Mouse (Mus musculus) bone marrow, adult 2 months (tissue): ENCODE measurements at regions not wholly inside any gene's neighbourhood (a gene's known extent, or its start where the extent isn't known, plus 50 kb on each side); places are given as distances from the start of the nearest gene placed in this dataset.
A peak's percentile ranks its signal among the peaks of the same experiment; 100 is the strongest.
"Not testable (repeated sequence)": the region's sequence is repeated elsewhere in the genome, so short reads cannot be mapped to it uniquely, and the experiment has no call there.

Experiments used
- H3K27ac ChIP-seq: fragments of 200-500 bp; 2 replicates; pipeline ENCODE4 v1.5.1; 2012; ENCODE audit warnings: low read depth, mild to moderate bottlenecking, control low read depth, inconsistent platforms, low read length; ENCODE audit not compliant: control insufficient read depth, poor library complexity, insufficient read depth
- H3K4me1 ChIP-seq: fragments of 200-500 bp; 2 replicates; pipeline ENCODE4 v1.6.1; 2011; ENCODE audit warnings: low read length; ENCODE audit not compliant: control insufficient read depth, insufficient read depth
- H3K4me3 ChIP-seq: fragments of 200-500 bp; replicated peaks from 2 replicates; pipeline ENCODE3; 2011; ENCODE audit warnings: mild to moderate bottlenecking, low read depth, low read length, control low read depth; ENCODE audit not compliant: control insufficient read depth
- CTCF ChIP-seq: fragments of 200-500 bp; IDR thresholded peaks from 2 replicates; pipeline ENCODE4 v1.5.1; 2011; ENCODE audit warnings: low read length, control low read depth; ENCODE audit not compliant: control insufficient read depth, insufficient read depth
- POLR2A ChIP-seq: fragments of 200-500 bp; IDR thresholded peaks from 2 replicates; pipeline ENCODE4 v1.6.1; 2011; ENCODE audit warnings: low read depth, mild to moderate bottlenecking, control low read depth, low read length, borderline replicate concordance; ENCODE audit not compliant: control insufficient read depth
- WGBS: fragments of 180-500 bp; shearing (Covaris S2); methylation state at CpG from one replicate; pipeline ENCODE4 v1.1.7; 2018; 5-methylcytosine and 5-hydroxymethylcytosine counted together

DNA sequence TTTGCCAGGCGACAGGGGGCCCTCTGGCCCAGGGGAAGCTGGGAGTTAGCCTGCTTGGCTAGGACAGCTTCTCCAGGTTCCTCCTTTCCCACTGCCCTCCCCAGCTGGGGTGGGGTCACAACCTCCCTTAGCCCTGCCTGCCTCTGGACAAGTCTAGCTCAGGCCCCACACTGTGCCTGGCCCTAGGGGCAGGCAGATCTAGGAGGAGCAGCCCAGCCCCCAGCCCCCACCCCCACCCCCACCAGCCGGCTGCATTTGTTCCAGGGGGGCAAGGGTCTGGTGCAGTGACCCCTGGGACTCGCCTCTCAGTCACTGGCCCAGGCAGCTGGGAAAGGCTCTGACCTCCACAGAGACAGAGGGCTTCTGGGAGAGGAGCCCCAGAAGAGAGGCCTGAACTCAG lies 381.9 kb downstream of the Sox9 start:
- Histone ChIP-seq H3K4me3 (no peak overlapping the region), H3K27ac (no peak overlapping the region), H3K4me1 (no peaks in the 10 kb centered on the region)
- TF ChIP-seq CTCF (no peak), POLR2A (no peak)
- WGBS: 62% methylated on average over 3 of the region's 3 CpGs

DNA sequence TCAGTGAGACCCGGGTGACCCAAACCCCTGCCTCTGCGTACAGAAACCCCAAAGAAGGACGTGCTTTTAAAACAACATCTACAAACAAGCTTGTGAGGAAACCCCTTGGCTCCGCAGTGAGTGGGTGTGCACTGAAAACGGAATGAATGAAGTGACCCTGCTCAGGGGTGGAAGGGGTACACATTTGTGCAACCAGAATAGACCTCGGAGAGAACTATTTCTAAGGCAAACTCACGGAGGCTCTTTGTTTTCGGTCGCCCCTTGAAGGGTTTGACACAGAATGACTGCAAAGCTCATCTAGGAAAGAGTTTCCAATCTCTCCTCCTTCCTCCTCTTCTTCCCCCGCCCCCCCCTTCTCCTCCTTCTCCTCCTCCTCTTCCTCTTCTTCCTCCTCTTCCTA lies 382.5 kb downstream of the Sox9 start:
- H3K4me3 ChIP-seq: no peak overlapping the region
- WGBS: 69% methylated on average over 10 of the region's 10 CpGs

DNA sequence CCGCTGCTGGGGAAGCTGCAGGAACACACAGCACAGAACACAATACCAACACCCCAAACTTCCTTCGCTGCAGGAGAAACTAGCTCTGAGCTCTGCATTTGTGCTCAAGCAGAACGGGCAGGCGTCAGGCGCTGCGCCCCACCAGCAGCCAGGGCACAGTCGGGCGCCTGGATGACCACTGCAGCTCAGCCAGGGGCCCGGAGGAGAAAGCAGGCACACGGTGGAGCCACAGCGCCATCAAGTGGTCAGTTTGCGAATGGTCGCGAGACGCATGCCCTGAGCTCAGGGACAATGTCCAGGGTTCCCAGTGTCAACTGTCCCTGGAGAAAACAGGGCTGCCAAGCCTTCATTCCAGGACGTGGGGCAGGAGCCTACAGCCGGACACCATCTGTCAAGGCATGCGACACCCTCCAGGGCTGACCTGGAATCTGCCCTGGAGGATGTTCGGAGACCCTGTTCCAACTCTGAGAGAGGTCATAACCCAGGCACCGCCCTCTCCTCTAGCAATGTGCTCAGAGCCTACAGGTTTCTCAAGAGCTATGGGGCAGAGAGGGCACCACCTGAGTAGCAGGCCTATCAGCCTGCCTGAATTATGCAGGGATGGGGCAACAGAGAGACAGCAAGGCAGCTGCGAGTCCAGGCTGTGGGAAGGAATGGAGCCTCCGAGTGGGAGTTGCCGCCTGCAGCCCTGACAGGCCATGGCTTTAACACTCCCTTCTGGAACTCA lies 383.2 kb downstream of the Sox9 start:
- TF ChIP-seq POLR2A (no peak), CTCF (peak; percentile 82)
- no peak overlapping the region for H3K27ac ChIP-seq
- H3K4me3 ChIP-seq: no peak overlapping the region
- H3K4me1 ChIP-seq: no peaks in the 10 kb centered on the region
- 29% methylated on average over 23 of the region's 23 CpGs for WGBS

More for the DNA sequence above, 382.5 kb downstream of the Sox9 start:
- TF ChIP-seq CTCF (no peak), POLR2A (no peak)
- H3K4me1 ChIP-seq: no peaks in the 10 kb centered on the region
- H3K27ac ChIP-seq: no peak overlapping the region

DNA sequence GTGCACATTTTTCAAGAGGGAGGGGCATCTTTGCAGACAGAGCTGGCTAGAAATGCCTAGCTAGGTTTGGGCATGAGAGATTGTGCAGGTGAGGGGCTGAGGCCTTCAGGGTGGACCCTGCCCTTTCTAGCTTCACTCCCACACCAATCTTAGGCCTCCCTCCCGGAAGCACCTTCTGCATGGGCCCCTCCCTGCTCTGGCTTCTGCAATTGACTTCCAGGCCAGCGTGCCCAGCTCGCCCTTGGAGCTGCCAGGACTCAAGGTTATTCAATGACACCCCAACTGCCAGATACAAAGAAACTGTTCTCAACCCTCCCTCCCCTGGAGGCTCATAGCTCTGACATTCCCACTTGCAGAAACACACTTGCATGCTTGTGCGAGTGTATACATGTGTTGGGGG lies 384.5 kb downstream of the Sox9 start:
- H3K4me1 ChIP-seq: no peaks in the 10 kb centered on the region
- 78% methylated on average over 4 of the region's 4 CpGs for WGBS
- H3K4me3 ChIP-seq: no peak overlapping the region
- H3K27ac ChIP-seq: no peak overlapping the region
- no peak for TF ChIP-seq POLR2A
- no peak for TF ChIP-seq CTCF

DNA sequence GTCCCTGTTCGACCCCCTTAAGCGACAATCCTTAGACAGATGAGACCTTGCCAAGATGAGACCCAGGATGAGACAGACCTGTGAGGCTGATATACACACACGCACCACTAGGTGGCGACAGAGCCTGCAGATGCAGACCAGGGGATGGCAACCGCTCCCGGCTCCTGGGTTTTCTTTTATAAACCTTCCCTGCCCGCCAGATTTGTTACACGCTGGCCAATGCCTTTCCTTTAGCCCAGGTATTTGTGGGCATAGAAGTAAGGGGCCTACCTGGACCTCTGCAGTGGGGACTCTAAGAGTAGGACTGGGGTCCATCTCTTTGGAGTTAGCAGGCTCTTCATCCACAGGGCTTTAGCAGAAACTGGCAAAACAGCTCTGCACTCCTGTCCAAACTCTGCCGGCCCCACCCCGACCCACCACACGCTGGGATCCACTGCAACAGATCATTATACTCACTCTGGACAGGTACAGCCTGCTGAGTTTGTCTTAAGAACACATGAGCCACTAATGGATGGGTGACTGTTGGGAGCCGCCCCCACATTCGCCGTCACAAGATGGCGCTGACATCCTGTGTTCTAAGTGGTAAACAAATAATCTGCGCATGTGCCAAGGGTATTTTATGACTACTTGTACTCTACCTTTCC lies 390.6 kb downstream of the Sox9 start:
- 16% methylated on average over 16 of the region's 16 CpGs for WGBS
- Histone ChIP-seq H3K27ac (peak overlapping the region; percentile 81), H3K4me1 (no peaks in the 10 kb centered on the region), H3K4me3 (peak overlapping the region; percentile 82)
- TF ChIP-seq POLR2A: no peak
- TF ChIP-seq CTCF: peak; percentile 90

DNA sequence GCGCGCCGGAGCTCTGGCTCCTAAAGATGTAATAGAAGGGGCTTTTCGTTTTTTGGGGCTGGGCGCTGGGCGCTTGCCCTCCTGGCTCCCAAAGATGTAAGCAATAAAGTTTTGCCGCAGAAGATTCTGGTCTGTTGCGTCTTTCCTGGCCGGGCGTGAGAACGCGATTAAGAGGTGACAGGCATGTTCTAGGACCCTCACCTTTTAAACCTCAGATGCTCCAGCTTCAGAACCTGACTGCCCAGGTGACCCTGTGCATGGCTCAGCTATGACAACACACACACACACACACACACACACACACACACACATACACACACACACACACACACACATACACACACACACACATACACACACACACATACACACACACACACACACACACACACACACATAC lies 391.3 kb downstream of the Sox9 start:
- H3K4me1 ChIP-seq: not testable (repeated sequence)
- Histone ChIP-seq H3K27ac (peak overlapping the region; percentile 31), H3K4me3 (peak overlapping the region; percentile 1)
- 50% methylated on average over 12 of the region's 12 CpGs for WGBS

DNA sequence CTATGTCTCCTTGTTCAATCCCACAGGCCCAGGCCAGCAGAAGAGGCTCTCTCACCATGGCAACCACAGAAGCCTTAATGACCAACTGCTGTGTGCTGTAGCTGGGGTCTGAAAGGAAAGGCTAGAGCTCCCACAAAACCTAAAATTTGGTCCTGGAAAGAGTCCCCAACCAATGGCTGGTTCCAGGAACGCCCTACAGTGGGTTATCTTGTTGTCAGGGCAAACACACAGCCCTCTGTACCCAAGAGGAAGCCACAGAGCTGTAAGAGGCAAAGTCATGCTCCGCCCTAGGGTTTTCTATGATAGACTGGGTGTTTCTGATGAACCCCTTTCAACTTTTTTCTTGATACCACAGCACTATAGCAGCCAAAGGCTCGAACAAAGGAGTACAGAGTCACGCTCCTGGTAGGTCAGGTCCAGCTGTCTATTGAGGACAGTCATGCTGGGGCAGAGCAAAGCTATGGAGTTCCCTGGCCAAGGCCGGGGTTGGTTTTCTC lies 392.0 kb downstream of the Sox9 start:
- WGBS: 19% methylated on average over 5 of the region's 5 CpGs
- no peak overlapping the region for H3K4me3 ChIP-seq
- TF ChIP-seq CTCF (no peak), POLR2A (no peak)
- peak overlapping the region; percentile 56; the same call in 1 of the 2 replicates for H3K27ac ChIP-seq
- no peaks in the 10 kb centered on the region for H3K4me1 ChIP-seq

DNA sequence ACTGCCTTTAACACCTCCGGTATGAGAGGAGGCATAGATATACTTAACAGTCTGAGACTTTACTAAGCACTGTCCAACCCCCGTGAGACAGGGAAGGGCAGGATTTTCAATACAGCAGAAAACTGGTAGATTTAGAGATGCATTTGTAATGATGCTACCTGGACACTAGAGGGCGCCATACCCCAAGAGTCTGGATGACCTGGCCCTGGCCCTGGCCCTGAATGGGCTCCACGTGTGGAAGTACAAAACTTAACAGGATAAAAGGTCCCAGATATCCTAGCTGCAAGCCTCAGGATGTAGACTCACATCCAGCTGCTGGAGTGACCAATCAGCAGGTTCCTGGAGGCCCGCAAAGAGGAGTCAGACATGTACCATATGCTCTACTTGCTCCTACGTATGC lies 393.3 kb downstream of the Sox9 start:
- TF ChIP-seq POLR2A: no peak
- peak; percentile 69 for TF ChIP-seq CTCF
- Histone ChIP-seq H3K4me1 (no peaks in the 10 kb centered on the region), H3K4me3 (no peak overlapping the region), H3K27ac (no peak overlapping the region)
- 32% methylated on average over 6 of the region's 6 CpGs for WGBS
